Mouse (Mus musculus) spleen, postnatal 10 days (tissue): ENCODE results near the gene Olfr1443.

ENCODE experiments used
- DNase-seq, 2 experiments: peaks; one replicate each; pipeline ENCODE4 v3.0.0; 2021 to 2022; ENCODE audit warnings: low spot score in 2 of 2

Gene Olfr1443

DNA sequence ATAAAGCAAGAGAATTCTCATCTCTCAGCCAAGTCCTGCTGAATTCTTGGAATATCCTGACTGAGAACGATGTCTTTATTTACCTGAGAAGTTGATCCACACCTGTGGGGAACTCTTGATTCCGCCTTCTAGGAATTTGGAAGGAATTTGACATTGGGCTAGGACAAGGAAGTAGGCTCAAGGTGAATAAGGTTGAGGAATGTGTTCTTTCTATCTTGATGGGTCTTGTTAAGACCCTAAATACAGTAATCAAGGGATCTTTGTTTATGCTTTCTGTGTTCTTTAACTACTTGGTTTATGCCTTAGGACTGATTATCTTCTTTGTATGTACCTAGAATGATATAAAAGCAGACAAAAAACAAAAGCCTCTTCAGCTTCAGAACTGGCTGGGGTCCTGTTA lies 54.0 kb downstream of the Olfr1443 start:
- DNase-seq, result no peak
